Mouse (Mus musculus) olfactory bulb, adult 2 months (tissue): ENCODE data around the gene Stx2.

ENCODE experiments used
- CTCF ChIP-seq: fragments of 200-500 bp; IDR thresholded peaks from 2 replicates; pipeline ENCODE4 v1.5.1; 2012; ENCODE audit warnings: low read depth, mild to moderate bottlenecking, low read length, moderate library complexity; ENCODE audit not compliant: insufficient read depth
- POLR2A ChIP-seq: fragments of 200-500 bp; IDR thresholded peaks from 2 replicates; pipeline ENCODE4 v1.6.1; 2012; ENCODE audit warnings: mild to moderate bottlenecking, low read depth, low read length, moderate library complexity; ENCODE audit not compliant: insufficient read depth

GRCm38 (mm10) chr5:128947093-128947492 lies 61.3 kb downstream of the Stx2 start:
- TF ChIP-seq POLR2A (no peak), CTCF (peak; percentile 67)
